Mouse (Mus musculus) heart, embryonic 10.5 days (tissue): Measurements from ENCODE around the gene Npnt. TPM values are rescaled to one million over a fixed set of nuclear protein-coding genes. Genes with fewer than 3 reads are reported as not detected.

Experiments
- DNase-seq: peaks from one replicate; pipeline ENCODE4 v3.0.0-alpha.2; 2017; ENCODE audit warnings: low spot score
- H3K27ac ChIP-seq: fragments of 300-500 bp; sonication (generic); 2 replicates; pipeline ENCODE4 v1.5.1; 2016; ENCODE audit warnings: mild to moderate bottlenecking
- H3K27me3 ChIP-seq: fragments of 300-500 bp; sonication (generic); 2 replicates; pipeline ENCODE4 v1.6.1; 2016; ENCODE audit warnings: mild to moderate bottlenecking; ENCODE audit not compliant: poor library complexity, insufficient read depth, severe bottlenecking
- H3K36me3 ChIP-seq: fragments of 300-500 bp; sonication (generic); 2 replicates; pipeline ENCODE4 v1.6.1; 2016; ENCODE audit warnings: mild to moderate bottlenecking, moderate library complexity
- H3K4me1 ChIP-seq: fragments of 300-500 bp; sonication (generic); 2 replicates; pipeline ENCODE4 v1.6.1; 2016; ENCODE audit warnings: mild to moderate bottlenecking
- H3K4me3 ChIP-seq: fragments of 300-500 bp; sonication (generic); 2 replicates; pipeline ENCODE4 v1.5.1; 2016; ENCODE audit warnings: mild to moderate bottlenecking, moderate library complexity
- H3K9me3 ChIP-seq: fragments of 300-500 bp; sonication (generic); 2 replicates; pipeline ENCODE4 v1.6.1; 2016; ENCODE audit warnings: mild to moderate bottlenecking, moderate library complexity
- WGBS: fragments of 180-500 bp; shearing (Covaris S2); methylation state at CpG from one replicate; pipeline ENCODE4 v1.1.7; 2016; 5-methylcytosine and 5-hydroxymethylcytosine counted together
- polyA plus RNA-seq: library from polyadenylated mRNA; unstranded; fragments of >200 nt; fragmentation: Nextera tagmentation; extraction: Ambion mirVana; gene quantifications from 2 replicates; pipeline ENCODE4 v1.2.1, GENCODE M21; 2016

Gene Npnt
- polyA plus RNA-seq, 1 experiment from 2014 or later: 26.3 TPM

DNA sequence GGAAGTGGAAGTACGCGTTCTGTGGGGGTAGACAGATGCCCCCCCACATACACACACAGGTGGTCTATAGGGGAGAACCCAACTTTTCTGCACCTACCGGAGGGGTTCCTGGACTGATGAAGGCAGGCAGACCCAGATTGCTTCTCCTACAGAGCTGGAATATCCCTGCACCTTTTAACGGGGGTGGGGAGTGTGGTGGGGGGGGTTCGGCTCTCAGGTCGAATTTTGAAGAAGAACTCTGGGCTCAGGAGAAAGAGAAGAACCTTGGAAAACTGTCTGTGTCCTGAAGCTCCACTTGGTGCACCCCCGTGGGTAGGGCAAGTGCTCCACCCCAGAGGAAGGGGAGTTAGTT lies 414 bp upstream of the Npnt start:
- Histone ChIP-seq H3K36me3 (peaks cover 4% of the 10 kb centered on the region; the same call in 1 of the 2 replicates), H3K27me3 (peaks cover 10% of the 10 kb centered on the region; the same call in 1 of the 2 replicates), H3K27ac (peak overlapping the region; percentile 88), H3K4me3 (peak overlapping the region; percentile 83), H3K4me1 (peaks cover 27% of the 10 kb centered on the region), H3K9me3 (no peaks in the 10 kb centered on the region)
- peak; percentile 74 for DNase-seq
- WGBS: 6% methylated on average over 7 of the region's 7 CpGs

DNA sequence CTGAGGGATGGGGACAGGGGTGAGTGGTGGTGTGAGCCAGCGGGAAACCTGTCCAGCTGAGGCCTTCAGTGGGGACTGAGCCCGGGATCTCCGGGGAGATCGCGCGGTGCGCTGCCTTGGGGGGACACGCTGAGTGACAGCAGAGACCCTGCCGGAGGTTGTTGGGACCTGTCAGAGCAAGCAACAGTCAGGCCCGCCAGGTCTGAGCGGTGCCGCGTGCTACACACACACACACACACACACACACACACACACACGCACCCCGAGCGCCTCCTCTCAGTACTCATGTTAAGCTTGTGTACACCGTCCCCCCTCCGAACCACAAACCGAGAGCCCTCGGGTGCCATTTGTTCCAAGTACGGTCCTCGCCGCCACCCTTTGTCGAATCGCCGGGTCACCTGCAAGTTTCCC lies 706 bp downstream of the Npnt start:
- Histone ChIP-seq H3K9me3 (no peaks in the 10 kb centered on the region), H3K27me3 (peaks cover 10% of the 10 kb centered on the region; the same call in 1 of the 2 replicates)

DNA sequence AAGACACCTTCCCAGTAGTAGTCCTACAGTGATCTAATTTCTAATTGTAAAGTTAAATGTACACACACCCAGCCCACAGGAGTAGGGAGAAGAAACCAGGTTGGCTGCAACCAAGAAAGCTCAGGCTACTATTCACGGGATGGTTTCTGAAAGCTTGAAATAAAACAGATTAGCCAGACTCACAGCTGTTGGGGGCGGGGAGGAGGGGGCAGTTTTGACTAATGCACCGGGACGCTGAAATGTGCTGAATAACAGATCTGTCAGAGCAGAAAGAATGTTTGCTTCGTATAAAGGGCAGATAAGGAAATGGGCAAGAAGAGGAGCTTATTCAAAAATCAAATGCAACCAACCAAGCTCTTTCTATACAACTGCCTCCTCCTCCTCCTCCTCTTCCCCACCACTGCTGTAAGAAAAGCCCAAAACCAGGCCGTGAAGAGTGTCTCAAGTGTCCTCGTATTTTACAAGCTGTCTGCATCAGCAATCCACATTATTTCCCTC lies 1.7 kb downstream of the Npnt start:
- Histone ChIP-seq H3K27me3 (peaks cover 10% of the 10 kb centered on the region; the same call in 1 of the 2 replicates), H3K4me3 (peak overlapping the region; percentile 83), H3K9me3 (no peaks in the 10 kb centered on the region), H3K4me1 (peaks cover 42% of the 10 kb centered on the region), H3K27ac (no peak overlapping the region), H3K36me3 (peaks cover 4% of the 10 kb centered on the region; the same call in 1 of the 2 replicates)
- 17% methylated on average over 7 of the region's 7 CpGs for WGBS
- no peak for DNase-seq

More for the DNA sequence above, 706 bp downstream of the Npnt start:
- H3K36me3 ChIP-seq: peaks cover 4% of the 10 kb centered on the region; the same call in 1 of the 2 replicates
- WGBS: 1% methylated on average over 26 of the region's 26 CpGs
- peak; percentile 83 for DNase-seq
- peaks cover 38% of the 10 kb centered on the region for H3K4me1 ChIP-seq
- H3K4me3 ChIP-seq: peak overlapping the region; percentile 83
- peak overlapping the region; percentile 88 for H3K27ac ChIP-seq

DNA sequence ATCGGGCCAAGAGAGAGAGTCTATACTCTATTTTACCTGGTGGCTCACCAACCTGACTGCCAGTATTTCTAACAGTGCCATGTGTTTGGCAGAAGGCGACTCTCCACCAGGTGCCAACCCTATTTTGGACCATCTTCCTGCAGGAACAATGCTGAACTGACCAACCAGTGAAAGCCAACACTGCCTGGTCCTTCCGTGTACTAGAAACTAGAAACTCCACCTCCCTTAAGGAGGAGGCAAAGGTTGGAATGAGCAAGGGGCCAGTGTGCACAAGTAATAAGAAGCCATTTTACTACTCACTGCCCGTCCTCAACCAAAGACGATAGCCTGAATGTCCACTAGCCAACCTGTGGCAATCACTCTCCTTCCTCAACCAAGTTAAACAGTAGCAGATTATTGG lies 4.0 kb downstream of the Npnt start:
- no peak overlapping the region for H3K4me3 ChIP-seq
- DNase-seq: peak; percentile 50
- H3K36me3 ChIP-seq: peaks cover 4% of the 10 kb centered on the region; the same call in 1 of the 2 replicates
- no peak overlapping the region for H3K27ac ChIP-seq
- peaks cover 42% of the 10 kb centered on the region for H3K4me1 ChIP-seq
- H3K27me3 ChIP-seq: peaks cover 10% of the 10 kb centered on the region; the same call in 1 of the 2 replicates
- 88% methylated on average over 5 of the region's 5 CpGs for WGBS
- H3K9me3 ChIP-seq: no peaks in the 10 kb centered on the region

DNA sequence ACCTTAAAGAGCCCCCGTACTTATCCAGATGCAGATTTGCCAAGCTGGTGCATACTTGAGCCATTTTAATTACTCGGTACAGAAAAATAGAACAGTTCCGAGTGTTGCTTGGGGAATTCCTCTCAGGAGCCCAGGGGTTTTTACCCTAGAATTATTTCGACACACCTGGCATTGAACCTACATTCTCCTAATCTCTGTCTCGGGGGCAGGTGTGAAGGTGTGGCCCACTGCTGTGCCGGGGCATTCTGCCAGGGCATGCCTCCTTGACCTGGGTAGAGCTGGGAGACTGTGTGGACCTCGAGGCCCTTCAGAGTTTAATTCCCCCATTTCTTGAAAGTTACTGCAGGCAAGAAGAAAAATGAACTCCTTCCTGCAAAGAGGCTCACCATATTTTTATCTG lies 4.4 kb downstream of the Npnt start:
- DNase-seq: peak; percentile 58
- no peak overlapping the region for H3K27ac ChIP-seq
- 75% methylated on average over 7 of the region's 7 CpGs for WGBS
- H3K27me3 ChIP-seq: peaks cover 10% of the 10 kb centered on the region; the same call in 1 of the 2 replicates
- peaks cover 42% of the 10 kb centered on the region for H3K4me1 ChIP-seq
- H3K4me3 ChIP-seq: no peak overlapping the region
- no peaks in the 10 kb centered on the region for H3K9me3 ChIP-seq
- peaks cover 4% of the 10 kb centered on the region; the same call in 1 of the 2 replicates for H3K36me3 ChIP-seq

DNA sequence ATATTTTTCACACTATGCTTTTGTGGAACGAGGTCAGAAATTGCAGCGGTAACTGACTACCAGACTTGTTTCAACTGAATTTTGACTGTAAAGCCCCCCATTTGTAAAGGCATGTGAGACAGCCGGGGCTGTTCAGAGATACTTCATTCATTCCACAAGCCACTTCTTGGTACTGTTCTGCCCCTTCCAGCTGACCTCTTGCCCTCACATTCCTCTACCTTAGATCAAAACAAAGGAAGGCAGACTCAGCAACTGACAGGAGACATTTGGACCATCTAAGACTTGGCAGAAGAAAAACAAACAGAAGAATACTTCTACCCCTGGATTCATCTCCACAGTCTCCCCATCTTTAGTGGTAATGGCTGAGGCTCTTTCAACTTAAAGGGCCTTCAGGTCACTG lies 5.5 kb downstream of the Npnt start:
- peak; percentile 55 for DNase-seq
- H3K4me1 ChIP-seq: peaks cover 41% of the 10 kb centered on the region
- H3K27ac ChIP-seq: no peak overlapping the region
- H3K9me3 ChIP-seq: no peaks in the 10 kb centered on the region
- H3K36me3 ChIP-seq: peaks cover 4% of the 10 kb centered on the region; the same call in 1 of the 2 replicates
- H3K4me3 ChIP-seq: no peak overlapping the region
- 54% methylated on average over 3 of the region's 3 CpGs for WGBS
- peaks cover 10% of the 10 kb centered on the region; the same call in 1 of the 2 replicates for H3K27me3 ChIP-seq

DNA sequence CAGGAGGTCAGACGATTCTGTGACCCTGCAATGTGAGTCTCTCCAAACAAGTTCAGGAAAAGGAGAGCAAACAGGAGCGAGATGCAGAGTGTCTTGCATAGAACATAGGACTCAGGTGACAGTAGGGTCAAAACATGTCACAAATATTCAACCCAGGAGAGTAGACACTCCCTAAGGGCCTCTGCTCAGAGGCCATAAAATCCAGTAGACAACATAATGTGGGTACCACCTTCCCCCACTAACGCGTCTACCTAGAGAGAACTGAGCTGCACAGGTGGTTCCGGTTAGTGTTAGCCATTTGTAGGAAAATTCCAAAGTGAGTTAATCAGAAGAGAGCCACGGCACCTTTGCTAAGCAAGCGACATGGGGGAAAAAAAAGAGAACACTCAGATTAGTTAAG lies 5.9 kb downstream of the Npnt start:
- Histone ChIP-seq H3K4me3 (no peak overlapping the region), H3K36me3 (peaks cover 4% of the 10 kb centered on the region; the same call in 1 of the 2 replicates), H3K9me3 (no peaks in the 10 kb centered on the region), H3K27me3 (peaks cover 8% of the 10 kb centered on the region; the same call in 1 of the 2 replicates), H3K4me1 (peaks cover 37% of the 10 kb centered on the region), H3K27ac (0 out of 2 replicates have a peak overlapping the region, but pooled peaks have one; percentile 23)
- 63% methylated on average over 7 of the region's 7 CpGs for WGBS
- DNase-seq: no peak

DNA sequence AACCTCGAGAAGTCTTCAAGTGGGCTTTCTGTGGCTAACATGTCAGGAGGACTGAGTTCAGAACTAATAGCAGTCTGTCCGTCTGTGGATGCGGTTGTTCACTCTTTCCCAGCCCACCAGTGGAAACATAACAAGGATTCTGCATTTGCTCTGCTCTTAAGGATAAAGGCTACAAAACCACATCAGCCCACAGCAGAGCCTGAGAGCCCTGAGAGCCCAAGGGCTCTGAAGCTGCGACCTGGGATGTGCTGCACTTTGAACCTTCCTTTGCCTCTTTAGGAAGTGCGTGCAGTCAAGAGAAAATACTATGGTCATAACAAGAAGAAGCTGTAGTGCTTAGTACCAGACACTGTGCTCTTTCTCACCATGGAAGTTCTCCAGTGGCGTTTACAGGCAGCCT lies 7.3 kb downstream of the Npnt start:
- Histone ChIP-seq H3K27me3 (0 out of 2 replicates have a peak, but pooled peaks cover under 1% of the 10 kb centered on the region), H3K36me3 (peaks cover 4% of the 10 kb centered on the region; the same call in 1 of the 2 replicates), H3K9me3 (no peaks in the 10 kb centered on the region), H3K27ac (no peak overlapping the region), H3K4me3 (no peak overlapping the region), H3K4me1 (peaks cover 24% of the 10 kb centered on the region)
- 87% methylated on average over 6 of the region's 6 CpGs for WGBS
- peak; percentile 68 for DNase-seq

DNA sequence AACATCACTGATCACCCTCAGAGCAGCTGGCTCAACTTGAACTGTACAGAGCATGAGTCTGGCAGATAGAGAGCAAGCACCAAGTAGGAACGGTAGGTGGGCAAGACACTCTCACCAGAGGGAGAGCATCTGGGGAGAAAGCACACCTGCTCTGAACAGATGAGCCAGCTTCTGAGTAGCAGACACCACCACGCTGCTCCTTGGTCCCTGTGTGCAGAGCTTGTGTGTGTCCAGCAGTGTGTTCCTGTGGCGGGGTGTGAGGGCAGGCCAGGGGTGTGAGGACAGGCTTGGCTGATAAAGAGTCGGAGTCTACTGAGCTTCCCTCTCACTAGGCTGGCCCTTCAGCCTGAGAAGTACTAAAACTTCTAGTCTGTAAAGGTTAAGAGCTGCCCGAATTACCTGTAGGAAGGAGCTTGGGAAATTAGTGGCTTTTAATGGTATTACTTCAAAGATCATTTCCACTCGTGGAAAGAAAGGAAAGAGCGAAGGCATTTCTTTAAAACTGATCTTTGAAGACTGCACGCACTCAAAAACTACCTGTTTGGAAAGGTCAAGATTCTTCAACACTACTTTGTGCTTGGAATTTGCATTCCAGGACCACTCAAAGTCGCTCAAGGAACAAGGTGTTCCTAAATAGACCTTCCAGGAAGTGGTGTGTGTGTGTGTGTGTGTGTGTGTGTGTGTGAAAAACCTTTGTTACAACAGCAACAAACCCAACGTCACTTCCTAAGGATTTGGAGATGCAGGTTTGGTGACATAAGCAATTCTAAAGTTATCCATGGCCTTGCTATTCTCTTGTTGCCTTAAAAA lies 9.7 kb downstream of the Npnt start:
- Histone ChIP-seq H3K27ac (no peak overlapping the region), H3K27me3 (no peaks in the 10 kb centered on the region), H3K36me3 (no peaks in the 10 kb centered on the region), H3K4me3 (no peak overlapping the region), H3K9me3 (no peaks in the 10 kb centered on the region), H3K4me1 (peaks cover 19% of the 10 kb centered on the region)
- DNase-seq: peak; percentile 58
- 77% methylated on average over 10 of the region's 10 CpGs for WGBS

DNA sequence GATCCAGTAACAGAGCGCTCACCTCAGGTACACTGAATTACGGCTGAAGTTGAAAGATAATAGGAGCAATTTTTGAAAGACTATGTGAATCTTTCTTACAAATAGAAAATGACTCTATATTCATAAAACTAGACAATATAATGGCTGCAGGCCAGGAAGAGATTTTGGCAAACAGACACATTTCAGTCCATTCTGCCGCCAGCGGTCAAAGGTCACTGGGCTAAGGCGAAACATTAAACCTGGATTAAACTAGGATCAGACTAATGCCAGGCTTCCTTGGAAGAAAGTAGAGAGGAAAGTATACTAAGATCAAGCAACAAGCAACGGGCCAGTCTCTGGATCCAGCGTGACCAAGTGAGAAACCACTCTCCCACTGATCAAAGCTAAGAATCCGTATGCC lies 11.1 kb downstream of the Npnt start:
- 87% methylated on average over 8 of the region's 8 CpGs for WGBS
- H3K4me3 ChIP-seq: no peak overlapping the region
- peak; percentile 68 for DNase-seq

DNA sequence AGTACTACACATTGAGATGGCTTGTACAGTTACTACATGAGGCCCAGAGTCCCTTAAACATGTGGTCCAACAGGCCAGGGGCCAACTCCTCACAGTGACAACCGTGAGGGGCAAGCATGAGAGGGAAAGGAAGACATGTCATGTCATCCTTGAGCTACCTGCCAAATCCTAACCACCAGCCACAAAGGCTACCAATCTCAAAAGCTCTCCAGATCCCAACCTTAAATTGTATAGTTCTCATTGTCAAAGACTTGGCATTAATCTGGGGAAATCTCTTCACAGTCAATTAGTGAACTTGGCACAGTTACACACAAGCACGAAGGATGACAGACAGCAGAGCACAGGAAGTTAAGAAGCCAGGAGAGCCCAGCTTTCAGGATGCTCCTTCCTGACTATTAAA lies 15.4 kb downstream of the Npnt start:
- Histone ChIP-seq H3K9me3 (no peaks in the 10 kb centered on the region), H3K27ac (no peak overlapping the region), H3K4me1 (no peaks in the 10 kb centered on the region), H3K36me3 (no peaks in the 10 kb centered on the region), H3K27me3 (no peaks in the 10 kb centered on the region), H3K4me3 (no peak overlapping the region)
- DNase-seq: peak; percentile 63
- 61% methylated on average over 2 of the region's 2 CpGs for WGBS

More for the DNA sequence above, 11.1 kb downstream of the Npnt start:
- no peaks in the 10 kb centered on the region for H3K9me3 ChIP-seq
- H3K4me1 ChIP-seq: peaks cover 6% of the 10 kb centered on the region
- no peak overlapping the region for H3K27ac ChIP-seq
- no peaks in the 10 kb centered on the region for H3K36me3 ChIP-seq
- no peaks in the 10 kb centered on the region for H3K27me3 ChIP-seq

DNA sequence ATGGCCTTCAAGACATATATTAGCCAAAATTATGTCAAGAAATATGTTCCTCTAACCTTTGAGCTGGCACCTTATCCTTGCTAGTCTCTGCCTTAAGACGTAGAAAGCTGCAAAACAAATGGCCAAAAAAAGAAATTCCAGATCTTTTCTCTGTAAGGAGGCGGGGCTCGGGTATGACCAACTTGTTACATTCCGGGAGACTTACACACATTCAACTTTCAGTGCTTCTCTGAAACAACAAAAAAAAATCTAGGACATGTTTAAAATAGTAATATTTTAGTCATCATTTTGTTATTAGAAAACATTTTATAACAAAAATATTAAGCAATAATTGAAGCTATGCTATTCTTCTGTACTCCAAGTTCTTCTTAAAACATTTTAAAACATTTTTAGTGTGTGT lies 18.6 kb downstream of the Npnt start:
- DNase-seq: no peak
- H3K36me3 ChIP-seq: no peaks in the 10 kb centered on the region
- peaks cover 22% of the 10 kb centered on the region; the same call in 1 of the 2 replicates for H3K4me1 ChIP-seq
- H3K9me3 ChIP-seq: no peaks in the 10 kb centered on the region
- no peaks in the 10 kb centered on the region for H3K27me3 ChIP-seq
- H3K4me3 ChIP-seq: no peak overlapping the region
- H3K27ac ChIP-seq: no peak overlapping the region
- WGBS: 85% methylated on average over 4 of the region's 4 CpGs

DNA sequence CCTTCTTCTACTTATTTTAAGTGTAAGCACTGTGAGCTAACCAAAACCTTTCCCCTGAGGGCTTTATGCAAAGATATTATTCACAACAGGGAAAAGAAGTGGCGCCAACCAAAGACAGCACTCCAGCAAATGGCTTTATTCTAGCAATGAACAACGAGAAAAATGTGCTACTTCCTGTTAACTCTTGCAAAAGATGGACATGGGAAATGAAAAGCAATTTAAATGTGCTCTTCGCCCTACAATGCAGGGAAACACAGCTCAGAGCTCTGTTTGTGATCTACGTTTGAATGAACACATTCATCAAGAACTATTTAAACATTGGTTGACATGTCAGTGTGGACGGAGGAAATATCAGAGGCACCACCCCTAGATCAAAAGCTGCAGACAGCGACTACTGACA lies 20.2 kb downstream of the Npnt start:
- no peak overlapping the region for H3K4me3 ChIP-seq
- no peak for DNase-seq
- 63% methylated on average over 6 of the region's 6 CpGs for WGBS
- H3K9me3 ChIP-seq: no peaks in the 10 kb centered on the region
- H3K36me3 ChIP-seq: no peaks in the 10 kb centered on the region
- H3K4me1 ChIP-seq: peaks cover 22% of the 10 kb centered on the region; the same call in 1 of the 2 replicates
- no peak overlapping the region for H3K27ac ChIP-seq
- H3K27me3 ChIP-seq: no peaks in the 10 kb centered on the region
